Mouse (Mus musculus) E14TG2a.4 (cell line): ENCODE measurements around the gene AC124502.3.

Experiments used
- H3K27me3 ChIP-seq: 2 replicates; pipeline ENCODE4 v1.6.1; 2014; ENCODE audit warnings: low read length, control low read depth; ENCODE audit not compliant: insufficient read depth
- H3K36me3 ChIP-seq: 2 replicates; pipeline ENCODE4 v1.6.1; 2014; ENCODE audit warnings: low read length, control low read depth; ENCODE audit not compliant: insufficient read depth
- H3K4me1 ChIP-seq: replicated peaks from 2 replicates; pipeline ENCODE4 v1.6.1; 2014; ENCODE audit warnings: low read depth, low read length, control low read depth
- H3K4me3 ChIP-seq: replicated peaks from 2 replicates; pipeline ENCODE4 v1.5.1; 2014; ENCODE audit warnings: mild to moderate bottlenecking, low read length
- H3K9me3 ChIP-seq: 2 replicates; pipeline ENCODE4 v1.6.1; 2014; ENCODE audit warnings: low read length, control low read depth
- CTCF ChIP-seq: conservative IDR thresholded peaks from 2 replicates; pipeline ENCODE4 v1.5.1; 2014; ENCODE audit warnings: low read length
- NANOG ChIP-seq: IDR thresholded peaks from 2 replicates; pipeline ENCODE4 v1.6.1; 2014; ENCODE audit warnings: borderline replicate concordance, low read length, mixed read lengths
- POU5F1 ChIP-seq: IDR thresholded peaks from 2 replicates; pipeline ENCODE4 v1.6.1; 2014; ENCODE audit warnings: low read length, borderline replicate concordance

The AC124502.3 gene

GRCm38 (mm10) chr19:5052166-5052822 lies 13.6 kb downstream of the AC124502.3 start:
- Histone ChIP-seq H3K9me3 (no peaks in the 10 kb centered on the region), H3K27me3 (peaks cover 35% of the 10 kb centered on the region), H3K4me3 (peak overlapping the region; percentile 77), H3K36me3 (peaks cover 50% of the 10 kb centered on the region), H3K4me1 (peaks cover 80% of the 10 kb centered on the region)
- TF ChIP-seq NANOG (no peak), POU5F1 (no peak), CTCF (no peak)

GRCm38 (mm10) chr19:5052853-5053252 lies 14.2 kb downstream of the AC124502.3 start:
- TF ChIP-seq NANOG (no peak), CTCF (no peak), POU5F1 (no peak)
- Histone ChIP-seq H3K36me3 (peaks cover 45% of the 10 kb centered on the region), H3K4me1 (peaks cover 84% of the 10 kb centered on the region), H3K4me3 (peak overlapping the region; percentile 77), H3K9me3 (no peaks in the 10 kb centered on the region), H3K27me3 (peaks cover 35% of the 10 kb centered on the region)

- Histone ChIP-seq H3K4me3 (0 out of 2 replicates have a peak overlapping the region, but pooled peaks have one; percentile 77), H3K4me1 (peaks cover 84% of the 10 kb centered on the region), H3K27me3 (peaks cover 35% of the 10 kb centered on the region), H3K36me3 (peaks cover 34% of the 10 kb centered on the region), H3K9me3 (no peaks in the 10 kb centered on the region)
- no peak for TF ChIP-seq NANOG
- no peak for TF ChIP-seq POU5F1
- TF ChIP-seq CTCF, result peak; percentile 98
Measured at GRCm38 (mm10) chr19:5053909-5054308, 15.2 kb downstream of the AC124502.3 start.

GRCm38 (mm10) chr19:5056251-5056650 lies 17.6 kb downstream of the AC124502.3 start:
- no peaks in the 10 kb centered on the region for H3K9me3 ChIP-seq
- peak; percentile 81 for TF ChIP-seq CTCF
- TF ChIP-seq POU5F1, result no peak
- peaks cover 86% of the 10 kb centered on the region for H3K4me1 ChIP-seq
- peaks cover 29% of the 10 kb centered on the region for H3K27me3 ChIP-seq
- H3K36me3 ChIP-seq, result peaks cover 24% of the 10 kb centered on the region
- H3K4me3 ChIP-seq, result no peak overlapping the region

GRCm38 (mm10) chr19:5057876-5058775 lies 19.4 kb downstream of the AC124502.3 start:
- Histone ChIP-seq H3K36me3 (peaks cover 23% of the 10 kb centered on the region), H3K27me3 (peaks cover 10% of the 10 kb centered on the region), H3K4me3 (peak overlapping the region; percentile 61), H3K4me1 (peaks cover 86% of the 10 kb centered on the region), H3K9me3 (no peaks in the 10 kb centered on the region)
- TF ChIP-seq POU5F1, result no peak
- TF ChIP-seq NANOG, result no peak
- TF ChIP-seq CTCF, result no peak

- no peak for TF ChIP-seq CTCF
- TF ChIP-seq NANOG, result no peak
- no peak for TF ChIP-seq POU5F1
- peaks cover 17% of the 10 kb centered on the region for H3K36me3 ChIP-seq
- no peaks in the 10 kb centered on the region for H3K9me3 ChIP-seq
- H3K4me3 ChIP-seq, result peak overlapping the region; percentile 61
- H3K27me3 ChIP-seq, result peaks cover 6% of the 10 kb centered on the region; the same call in 1 of the 2 replicates
- H3K4me1 ChIP-seq, result peaks cover 79% of the 10 kb centered on the region
Measured at GRCm38 (mm10) chr19:5058801-5059771, 20.4 kb downstream of the AC124502.3 start.

GRCm38 (mm10) chr19:5060365-5061330 lies 22.0 kb downstream of the AC124502.3 start:
- H3K9me3 ChIP-seq, result no peaks in the 10 kb centered on the region
- H3K4me1 ChIP-seq, result peaks cover 91% of the 10 kb centered on the region
- TF ChIP-seq CTCF (no peak), POU5F1 (no peak), NANOG (no peak)
- H3K27me3 ChIP-seq, result 0 out of 2 replicates have a peak, but pooled peaks cover 6% of the 10 kb centered on the region
- peak overlapping the region; percentile 17; the same call in 1 of the 2 replicates for H3K4me3 ChIP-seq
- peaks cover 1% of the 10 kb centered on the region; the same call in 1 of the 2 replicates for H3K36me3 ChIP-seq
